Mouse (Mus musculus): ENCODE data around the gene Ccdc32. TPM values are rescaled to one million over a fixed set of nuclear protein-coding genes. Genes with fewer than 3 reads are reported as not detected.
"Not testable (repeated sequence)": the region's sequence is repeated elsewhere in the genome, so short reads cannot be mapped to it uniquely, and the experiment has no call there.

The Ccdc32 gene
- polyA plus RNA-seq, 1 experiment, result not detected

- TF ChIP-seq CTCF (IDR thresholded peaks at IDR 0.05; ENCODE audit: insufficient read depth, low read depth, low read length) (no peak), POLR2A (IDR thresholded peaks at IDR 0.05; ENCODE audit: insufficient read depth, low read depth, low read length) (no peak)
- peak overlapping the region; percentile 33; the same call in 1 of the 2 replicates for H3K27ac ChIP-seq (ENCODE audit: insufficient read depth, low read depth, low read length)
- peaks cover 12% of the 10 kb centered on the region for H3K4me1 ChIP-seq (ENCODE audit: control insufficient read depth, insufficient read depth, low read length)
- WGBS, result 47% methylated on average over 22 of the region's 22 CpGs
- H3K4me3 ChIP-seq (ENCODE audit: insufficient read depth, low read depth, low read length), result no peak overlapping the region
These were observed 10.6 kb downstream of the Ccdc32 start for GRCm38 (mm10) chr2:119018391-119019122.

GRCm38 (mm10) chr2:119017647-119018046, 11.5 kb downstream of the Ccdc32 start:
- Histone ChIP-seq H3K4me3 (ENCODE audit: insufficient read depth, low read depth, low read length) (no peak overlapping the region), H3K27ac (ENCODE audit: insufficient read depth, low read depth, low read length) (no peak overlapping the region), H3K4me1 (ENCODE audit: control insufficient read depth, insufficient read depth, low read length) (peaks cover 12% of the 10 kb centered on the region)
- TF ChIP-seq POLR2A (IDR thresholded peaks at IDR 0.05; ENCODE audit: insufficient read depth, low read depth, low read length) (no peak), CTCF (IDR thresholded peaks at IDR 0.05; ENCODE audit: insufficient read depth, low read depth, low read length) (no peak)
- WGBS, result 91% methylated on average over 3 of the region's 3 CpGs

GRCm38 (mm10) chr2:119016312-119016711, 12.9 kb downstream of the Ccdc32 start:
- peaks cover 12% of the 10 kb centered on the region for H3K4me1 ChIP-seq (ENCODE audit: control insufficient read depth, insufficient read depth, low read length)
- WGBS, result 86% methylated on average over 4 of the region's 4 CpGs
- not testable (repeated sequence) for H3K4me3 ChIP-seq (ENCODE audit: insufficient read depth, low read depth, low read length); H3K27ac ChIP-seq (ENCODE audit: insufficient read depth, low read depth, low read length)

GRCm38 (mm10) chr2:119015604-119016180, 13.5 kb downstream of the Ccdc32 start:
- Histone ChIP-seq H3K4me3 (ENCODE audit: insufficient read depth, low read depth, low read length) (no peak overlapping the region), H3K27ac (ENCODE audit: insufficient read depth, low read depth, low read length) (no peak overlapping the region), H3K4me1 (ENCODE audit: control insufficient read depth, insufficient read depth, low read length) (peaks cover 12% of the 10 kb centered on the region)
- 51% methylated on average over 12 of the region's 12 CpGs for WGBS
- TF ChIP-seq CTCF (IDR thresholded peaks at IDR 0.05; ENCODE audit: insufficient read depth, low read depth, low read length), result no peak
- no peak for TF ChIP-seq POLR2A (IDR thresholded peaks at IDR 0.05; ENCODE audit: insufficient read depth, low read depth, low read length)

- Histone ChIP-seq H3K4me3 (ENCODE audit: insufficient read depth, low read depth, low read length) (no peak overlapping the region), H3K4me1 (ENCODE audit: control insufficient read depth, insufficient read depth, low read length) (peaks cover 12% of the 10 kb centered on the region), H3K27ac (ENCODE audit: insufficient read depth, low read depth, low read length) (no peak overlapping the region)
- WGBS, result 78% methylated on average over 7 of the region's 7 CpGs
- TF ChIP-seq POLR2A (IDR thresholded peaks at IDR 0.05; ENCODE audit: insufficient read depth, low read depth, low read length), result no peak
- no peak for TF ChIP-seq CTCF (IDR thresholded peaks at IDR 0.05; ENCODE audit: insufficient read depth, low read depth, low read length)
These were observed 14.2 kb downstream of the Ccdc32 start for GRCm38 (mm10) chr2:119014989-119015388.

GRCm38 (mm10) chr2:119009376-119009775, 19.8 kb downstream of the Ccdc32 start:
- Histone ChIP-seq H3K27ac (ENCODE audit: insufficient read depth, low read depth, low read length) (no peak overlapping the region), H3K4me1 (ENCODE audit: control insufficient read depth, insufficient read depth, low read length) (peaks cover 2% of the 10 kb centered on the region; the same call in 1 of the 2 replicates), H3K4me3 (ENCODE audit: insufficient read depth, low read depth, low read length) (no peak overlapping the region)
- TF ChIP-seq CTCF (IDR thresholded peaks at IDR 0.05; ENCODE audit: insufficient read depth, low read depth, low read length) (no peak), POLR2A (IDR thresholded peaks at IDR 0.05; ENCODE audit: insufficient read depth, low read depth, low read length) (no peak)
- 93% methylated on average over 2 of the region's 2 CpGs for WGBS

GRCm38 (mm10) chr2:119006886-119007285, 22.3 kb downstream of the Ccdc32 start:
- peaks cover 2% of the 10 kb centered on the region; the same call in 1 of the 2 replicates for H3K4me1 ChIP-seq (ENCODE audit: control insufficient read depth, insufficient read depth, low read length)
- no peak overlapping the region for H3K27ac ChIP-seq (ENCODE audit: insufficient read depth, low read depth, low read length)
- no peak overlapping the region for H3K4me3 ChIP-seq (ENCODE audit: insufficient read depth, low read depth, low read length)
- WGBS, result 81% methylated on average over 7 of the region's 7 CpGs
- TF ChIP-seq CTCF (IDR thresholded peaks at IDR 0.05; ENCODE audit: insufficient read depth, low read depth, low read length) (no peak), POLR2A (IDR thresholded peaks at IDR 0.05; ENCODE audit: insufficient read depth, low read depth, low read length) (no peak)

GRCm38 (mm10) chr2:118999025-118999639, 30.1 kb downstream of the Ccdc32 start:
- H3K4me1 ChIP-seq (ENCODE audit: control insufficient read depth, insufficient read depth, low read length), result peaks cover 18% of the 10 kb centered on the region
- no peak overlapping the region for H3K27ac ChIP-seq (ENCODE audit: insufficient read depth, low read depth, low read length)
- no peak for TF ChIP-seq CTCF (IDR thresholded peaks at IDR 0.05; ENCODE audit: insufficient read depth, low read depth, low read length)
- no peak for TF ChIP-seq POLR2A (IDR thresholded peaks at IDR 0.05; ENCODE audit: insufficient read depth, low read depth, low read length)
- H3K4me3 ChIP-seq (ENCODE audit: insufficient read depth, low read depth, low read length), result no peak overlapping the region
- 87% methylated on average over 3 of the region's 3 CpGs for WGBS
